Mouse (Mus musculus): ENCODE results near the gene Vmn2r76. TPM values are rescaled to one million over a fixed set of nuclear protein-coding genes. Genes with fewer than 3 reads are reported as not detected.
"Not testable (repeated sequence)": the region's sequence is repeated elsewhere in the genome, so short reads cannot be mapped to it uniquely, and the experiment has no call there.

Vmn2r76 gene
- not detected in 2 replicates for total RNA-seq (2014; fragmentation: Nextera tagmentation)
- 0.05 and 0.06 TPM in 2 replicates for total RNA-seq (2017)
- polyA plus RNA-seq (2012) = not detected in 2 replicates

- no peak for DNase-seq (ENCODE audit: low spot score)
- no peaks in the 10 kb centered on the region for H3K4me1 ChIP-seq (ENCODE audit: insufficient read depth, low read depth, low read length)
- no peaks in the 10 kb centered on the region for H3K27me3 ChIP-seq (ENCODE audit: insufficient read depth, low read length)
- TF ChIP-seq GATA2 (IDR thresholded peaks at IDR 0.05; ENCODE audit: borderline replicate concordance, low read depth, low read length) (no peak), POLR2AphosphoS5 (IDR thresholded peaks at IDR 0.05; ENCODE audit: insufficient replicate concordance, low read depth, low read length) (no peak), GATA1 (IDR thresholded peaks at IDR 0.05; ENCODE audit: borderline replicate concordance, low read length) (no peak), TAL1 (conservative IDR thresholded peaks at IDR 0.05; ENCODE audit: low read depth, low read length) (no peak), CTCF (IDR thresholded peaks at IDR 0.05; ENCODE audit: low read depth, low read length) (no peak)
- no peak for ATAC-seq (ENCODE audit: extremely low read depth, insufficient number of reproducible peaks, low FRiP score, poor library complexity, severe bottlenecking)
- no peak within 1 kb of the TSS for H3K4me3 ChIP-seq (ENCODE audit: low read depth, low read length)
- no peaks in the 10 kb centered on the region for H3K36me3 ChIP-seq (replicated peaks)
- 0 out of 2 replicates have a peak, but pooled peaks cover 5% of the 10 kb centered on the region for H3K9me3 ChIP-seq (replicated peaks)
These were observed at the start of gene Vmn2r76 for GRCm38 (mm10) chr7:86246208-86246607. TSS of gene Vmn2r76 (minus strand) at chr7:86246308.

DNA sequence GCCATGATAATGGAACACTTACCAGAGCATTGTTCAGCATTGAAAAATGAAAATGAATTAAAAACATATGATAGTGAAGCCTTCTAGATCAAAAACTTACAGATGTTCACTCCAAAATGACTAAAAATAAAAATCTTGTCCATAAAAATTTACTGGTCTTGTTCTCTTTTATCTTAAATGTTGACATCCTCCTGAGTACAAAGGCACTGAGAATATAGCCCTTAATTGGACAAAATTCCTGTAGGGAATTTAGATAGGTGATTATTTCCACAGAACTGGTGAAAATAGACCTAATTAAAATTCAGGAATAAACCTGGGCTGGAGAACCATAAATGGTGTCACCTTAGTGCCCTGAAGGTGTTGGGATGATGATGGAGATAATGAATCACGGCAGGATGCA is 31.0 kb upstream of the Vmn2r76 start, which contains the start of gene Olfr310:
Gene Olfr310, minus strand, starts transcription at position 101 of the 400 bp plus-strand sequence.
- DNase-seq (ENCODE audit: low spot score) = no peak

DNA sequence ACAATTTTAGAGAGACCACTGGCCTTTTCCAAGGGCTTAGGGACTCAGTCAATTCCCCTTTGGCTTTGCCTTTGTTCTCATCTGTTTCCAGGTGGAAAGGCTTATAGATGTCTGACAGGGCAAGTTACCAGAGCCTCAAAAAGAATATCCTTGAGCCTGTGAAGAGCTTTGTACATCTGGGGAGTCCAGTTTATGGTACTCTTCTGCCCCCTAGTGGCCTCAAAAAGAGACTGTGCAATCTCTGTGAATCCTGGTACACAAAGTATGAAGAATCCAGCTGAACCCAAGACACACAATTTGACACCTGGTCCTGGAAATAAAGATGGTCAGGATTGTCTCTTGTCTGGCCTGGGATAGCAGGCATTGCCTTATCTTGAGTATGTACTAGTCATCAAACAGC is 34.8 kb downstream of the Vmn2r76 start:
- Histone ChIP-seq H3K4me1 (ENCODE audit: insufficient read depth, low read depth, low read length) (no peaks in the 10 kb centered on the region), H3K36me3 (replicated peaks) (no peaks in the 10 kb centered on the region), H3K9me3 (replicated peaks) (peaks cover 5% of the 10 kb centered on the region), H3K4me3 (ENCODE audit: low read depth, low read length) (no peak overlapping the region), H3K27me3 (ENCODE audit: insufficient read depth, low read length) (no peaks in the 10 kb centered on the region)
- DNase-seq (ENCODE audit: low spot score) (no peak), ATAC-seq (ENCODE audit: extremely low read depth, insufficient number of reproducible peaks, low FRiP score, poor library complexity, severe bottlenecking) (no peak)
- TF ChIP-seq CTCF (IDR thresholded peaks at IDR 0.05; ENCODE audit: low read depth, low read length) (no peak; the same call in 1 of the 2 replicates), GATA2 (IDR thresholded peaks at IDR 0.05; ENCODE audit: borderline replicate concordance, low read depth, low read length) (no peak), GATA1 (IDR thresholded peaks at IDR 0.05; ENCODE audit: borderline replicate concordance, low read length) (no peak), TAL1 (conservative IDR thresholded peaks at IDR 0.05; ENCODE audit: low read depth, low read length) (no peak), POLR2AphosphoS5 (IDR thresholded peaks at IDR 0.05; ENCODE audit: insufficient replicate concordance, low read depth, low read length) (no peak)

More for the DNA sequence above, 31.0 kb upstream of the Vmn2r76 start, which contains the start of gene Olfr310:
- no peak for TF ChIP-seq GATA2 (IDR thresholded peaks at IDR 0.05; ENCODE audit: borderline replicate concordance, low read depth, low read length)
- no peaks in the 10 kb centered on the region for H3K4me1 ChIP-seq (ENCODE audit: insufficient read depth, low read depth, low read length)
- no peaks in the 10 kb centered on the region for H3K36me3 ChIP-seq (replicated peaks)
- H3K9me3 ChIP-seq (replicated peaks) = no peaks in the 10 kb centered on the region
- no peak for ATAC-seq (ENCODE audit: extremely low read depth, insufficient number of reproducible peaks, low FRiP score, poor library complexity, severe bottlenecking)
- H3K27me3 ChIP-seq (ENCODE audit: insufficient read depth, low read length) = no peaks in the 10 kb centered on the region
- no peak within 1 kb of the TSS for H3K4me3 ChIP-seq (ENCODE audit: low read depth, low read length)

GRCm38 (mm10) chr7:86171678-86172077 is 74.4 kb downstream of the Vmn2r76 start, which contains the start of gene Vmn2r75:
TSS of gene Vmn2r75 (minus strand) at chr7:86171778.
- not testable (repeated sequence) for DNase-seq (ENCODE audit: low spot score); H3K27me3 ChIP-seq (ENCODE audit: insufficient read depth, low read length); H3K4me3 ChIP-seq (ENCODE audit: low read depth, low read length); H3K9me3 ChIP-seq (replicated peaks); ATAC-seq (ENCODE audit: extremely low read depth, insufficient number of reproducible peaks, low FRiP score, poor library complexity, severe bottlenecking); H3K36me3 ChIP-seq (replicated peaks); H3K4me1 ChIP-seq (ENCODE audit: insufficient read depth, low read depth, low read length)

Other genes starting within 250 kb of the Vmn2r76 start
- not detected in 2 replicates for gene Vmn2r75, start 74.5 kb downstream of the Vmn2r76 start, total RNA-seq (2014; fragmentation: Nextera tagmentation)
- under 0.01 and 0.06 TPM in 2 replicates for gene Vmn2r75, start 74.5 kb downstream of the Vmn2r76 start, total RNA-seq (2017)
- gene Vmn2r75, start 74.5 kb downstream of the Vmn2r76 start, polyA plus RNA-seq (2012) = not detected in 2 replicates
- not detected in 2 replicates for gene Olfr310, start 30.9 kb upstream of the Vmn2r76 start, total RNA-seq (2014; fragmentation: Nextera tagmentation)
- 0.27 TPM in 1 of 2 replicates, not detected in the other for gene Olfr310, start 30.9 kb upstream of the Vmn2r76 start, total RNA-seq (2017)
- gene Olfr310, start 30.9 kb upstream of the Vmn2r76 start, polyA plus RNA-seq (2012) = not detected in 2 replicates
- gene Olfr309, start 67.4 kb upstream of the Vmn2r76 start, total RNA-seq (2014; fragmentation: Nextera tagmentation) = not detected in 2 replicates
- gene Olfr309, start 67.4 kb upstream of the Vmn2r76 start, total RNA-seq (2017) = 0.11 TPM in 1 of 2 replicates, not detected in the other
- gene Olfr309, start 67.4 kb upstream of the Vmn2r76 start, polyA plus RNA-seq (2012) = not detected in 2 replicates
- gene Olfr308, start 79.3 kb upstream of the Vmn2r76 start, total RNA-seq (2014; fragmentation: Nextera tagmentation) = not detected in 2 replicates
- 0.11 TPM in 1 of 2 replicates, not detected in the other for gene Olfr308, start 79.3 kb upstream of the Vmn2r76 start, total RNA-seq (2017)
- not detected in 2 replicates for gene Olfr308, start 79.3 kb upstream of the Vmn2r76 start, polyA plus RNA-seq (2012)
- not detected in 2 replicates for gene Olfr307, start 91.3 kb upstream of the Vmn2r76 start, total RNA-seq (2014; fragmentation: Nextera tagmentation)
- 0.11 and 0.35 TPM in 2 replicates for gene Olfr307, start 91.3 kb upstream of the Vmn2r76 start, total RNA-seq (2017)
- gene Olfr307, start 91.3 kb upstream of the Vmn2r76 start, polyA plus RNA-seq (2012) = not detected in 2 replicates
- not detected in 2 replicates for gene Olfr305, start 120.6 kb upstream of the Vmn2r76 start, total RNA-seq (2014; fragmentation: Nextera tagmentation)
- 0.12 and 0.22 TPM in 2 replicates for gene Olfr305, start 120.6 kb upstream of the Vmn2r76 start, total RNA-seq (2017)
- gene Olfr305, start 120.6 kb upstream of the Vmn2r76 start, polyA plus RNA-seq (2012) = not detected in 2 replicates
- not detected in 2 replicates for gene Olfr304, start 140.3 kb upstream of the Vmn2r76 start, total RNA-seq (2014; fragmentation: Nextera tagmentation)
- 0.16 TPM in 1 of 2 replicates, not detected in the other for gene Olfr304, start 140.3 kb upstream of the Vmn2r76 start, total RNA-seq (2017)
- not detected in 2 replicates for gene Olfr304, start 140.3 kb upstream of the Vmn2r76 start, polyA plus RNA-seq (2012)
- gene Olfr303, start 151.5 kb upstream of the Vmn2r76 start, total RNA-seq (2014; fragmentation: Nextera tagmentation) = not detected in 2 replicates
- gene Olfr303, start 151.5 kb upstream of the Vmn2r76 start, total RNA-seq (2017) = 0.23 TPM in 1 of 2 replicates, not detected in the other
- not detected in 2 replicates for gene Olfr303, start 151.5 kb upstream of the Vmn2r76 start, polyA plus RNA-seq (2012)
- gene Olfr301, start 157.5 kb upstream of the Vmn2r76 start, total RNA-seq (2014; fragmentation: Nextera tagmentation) = not detected in 2 replicates
- 0.12 TPM in 1 of 2 replicates, not detected in the other for gene Olfr301, start 157.5 kb upstream of the Vmn2r76 start, total RNA-seq (2017)
- gene Olfr301, start 157.5 kb upstream of the Vmn2r76 start, polyA plus RNA-seq (2012) = not detected in 2 replicates
- not detected in 2 replicates for gene Olfr299, start 213.6 kb upstream of the Vmn2r76 start, total RNA-seq (2014; fragmentation: Nextera tagmentation)
- 0.05 TPM in 1 of 2 replicates, not detected in the other for gene Olfr299, start 213.6 kb upstream of the Vmn2r76 start, total RNA-seq (2017)
- not detected in 2 replicates for gene Olfr299, start 213.6 kb upstream of the Vmn2r76 start, polyA plus RNA-seq (2012)
- gene Olfr298, start 246.2 kb upstream of the Vmn2r76 start, total RNA-seq (2014; fragmentation: Nextera tagmentation) = not detected in 2 replicates
- 0.12 TPM in 1 of 2 replicates, not detected in the other for gene Olfr298, start 246.2 kb upstream of the Vmn2r76 start, total RNA-seq (2017)
- not detected in 2 replicates for gene Olfr298, start 246.2 kb upstream of the Vmn2r76 start, polyA plus RNA-seq (2012)

Data from G1E (cell line).